Mouse (Mus musculus) liver, embryonic 13.5 days (tissue): ENCODE data around the gene Plpp3. TPM values are rescaled to one million over a fixed set of nuclear protein-coding genes. Genes with fewer than 3 reads are reported as not detected.

Experiments used
- ATAC-seq: fragments of 200-750 bp; cut with Nextera tagmentation; 2 replicates; pipeline ENCODE4 v1.8.0; 2017; ENCODE audit warnings: low read depth, mild to moderate bottlenecking, moderate number of reproducible peaks, moderate library complexity
- DNase-seq: peaks from one replicate; pipeline ENCODE4 v3.0.0; 2022
- H3K27ac ChIP-seq: fragments of 300-500 bp; sonication (generic); 2 replicates; pipeline ENCODE4 v1.5.1; 2015; ENCODE audit warnings: moderate library complexity, mild to moderate bottlenecking, inconsistent platforms
- H3K27me3 ChIP-seq: fragments of 300-500 bp; sonication (generic); 2 replicates; pipeline ENCODE4 v1.6.1; 2015; ENCODE audit warnings: mild to moderate bottlenecking, inconsistent platforms
- H3K36me3 ChIP-seq: fragments of 300-500 bp; sonication (generic); 2 replicates; pipeline ENCODE4 v1.6.1; 2015; ENCODE audit warnings: mild to moderate bottlenecking, inconsistent platforms
- H3K4me1 ChIP-seq: fragments of 300-500 bp; sonication (generic); replicated peaks from 2 replicates; pipeline ENCODE4 v1.6.1; 2015; ENCODE audit warnings: inconsistent platforms
- H3K4me2 ChIP-seq: fragments of 300-500 bp; sonication (generic); 2 replicates; pipeline ENCODE4 v1.6.1; 2015; ENCODE audit warnings: inconsistent platforms, mild to moderate bottlenecking, moderate library complexity
- H3K4me3 ChIP-seq: fragments of 300-500 bp; sonication (generic); replicated peaks from 2 replicates; pipeline ENCODE4 v1.5.1; 2015; ENCODE audit warnings: mild to moderate bottlenecking, inconsistent platforms
- H3K9ac ChIP-seq: fragments of 300-500 bp; sonication (generic); 2 replicates; pipeline ENCODE4 v1.6.1; 2015; ENCODE audit warnings: mild to moderate bottlenecking, inconsistent platforms
- H3K9me3 ChIP-seq: fragments of 300-500 bp; sonication (generic); replicated peaks from 2 replicates; pipeline ENCODE4 v1.6.1; 2016; ENCODE audit warnings: inconsistent platforms
- WGBS: fragments of 180-500 bp; shearing (Covaris S2); methylation state at CpG from one replicate; pipeline ENCODE4 v1.1.7; 2015; ENCODE audit not compliant: insufficient replicate concordance; 5-methylcytosine and 5-hydroxymethylcytosine counted together
- polyA plus RNA-seq: library from polyadenylated mRNA; unstranded; fragments of >200 nt; fragmentation: Nextera tagmentation; extraction: Ambion mirVana; gene quantifications from 2 replicates; pipeline ENCODE4 v1.2.1, GENCODE M21; 2015

Plpp3 gene
- polyA plus RNA-seq, 1 experiment from 2014 or later: 11.7 TPM

- no peaks in the 10 kb centered on the region for H3K27me3 ChIP-seq
- no peak overlapping the region for H3K4me2 ChIP-seq
- H3K9me3 ChIP-seq: no peaks in the 10 kb centered on the region
- no peak overlapping the region for H3K4me3 ChIP-seq
- H3K9ac ChIP-seq: no peak overlapping the region
- H3K27ac ChIP-seq: no peak overlapping the region
- ATAC-seq (no peak), DNase-seq (no peak)
- H3K4me1 ChIP-seq: peaks cover 18% of the 10 kb centered on the region
- WGBS: 68% methylated on average over 6 of the region's 6 CpGs
- H3K36me3 ChIP-seq: no peaks in the 10 kb centered on the region; the same call in 1 of the 2 replicates
Measured at GRCm38 (mm10) chr4:105206102-105206501, 49.0 kb downstream of the Plpp3 start.

DNA sequence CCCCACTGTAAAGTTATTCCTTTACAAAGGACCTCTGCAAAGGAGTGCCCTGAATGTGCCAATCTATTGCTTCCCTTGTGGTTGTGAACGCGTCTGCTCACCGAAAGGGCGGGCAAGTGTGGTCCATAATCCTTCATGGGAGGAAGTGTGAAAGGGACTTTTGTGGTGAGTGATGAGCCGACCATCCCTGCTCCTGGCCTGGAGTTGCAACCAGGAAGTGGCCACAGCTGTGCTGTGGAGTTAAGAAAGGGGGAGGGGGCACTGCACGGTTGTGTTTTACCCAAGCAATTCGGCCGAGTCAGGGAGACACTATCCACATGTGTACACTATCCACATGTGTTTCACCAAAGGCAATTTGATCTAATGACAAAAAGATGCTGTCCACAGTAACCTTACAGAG lies 49.8 kb downstream of the Plpp3 start:
- Histone ChIP-seq H3K36me3 (peaks cover 4% of the 10 kb centered on the region; the same call in 1 of the 2 replicates), H3K27me3 (no peaks in the 10 kb centered on the region), H3K27ac (no peak overlapping the region), H3K4me3 (no peak overlapping the region), H3K4me1 (peaks cover 17% of the 10 kb centered on the region), H3K9me3 (no peaks in the 10 kb centered on the region), H3K9ac (no peak overlapping the region), H3K4me2 (no peak overlapping the region)
- ATAC-seq (no peak), DNase-seq (no peak)
- WGBS: 19% methylated on average over 8 of the region's 8 CpGs

GRCm38 (mm10) chr4:105207641-105208040 lies 50.5 kb downstream of the Plpp3 start:
- peaks cover 8% of the 10 kb centered on the region; the same call in 1 of the 2 replicates for H3K36me3 ChIP-seq
- H3K27ac ChIP-seq: no peak overlapping the region
- DNase-seq (no peak), ATAC-seq (no peak)
- H3K4me3 ChIP-seq: no peak overlapping the region
- no peaks in the 10 kb centered on the region for H3K27me3 ChIP-seq
- H3K4me1 ChIP-seq: peaks cover 13% of the 10 kb centered on the region
- no peak overlapping the region for H3K4me2 ChIP-seq
- no peaks in the 10 kb centered on the region for H3K9me3 ChIP-seq
- H3K9ac ChIP-seq: no peak overlapping the region
- 64% methylated on average over 4 of the region's 4 CpGs for WGBS

GRCm38 (mm10) chr4:105208977-105209376 lies 51.8 kb downstream of the Plpp3 start:
- Histone ChIP-seq H3K4me1 (peaks cover 13% of the 10 kb centered on the region), H3K36me3 (peaks cover 8% of the 10 kb centered on the region; the same call in 1 of the 2 replicates), H3K9me3 (no peaks in the 10 kb centered on the region), H3K27ac (no peak overlapping the region), H3K9ac (no peak overlapping the region), H3K27me3 (no peaks in the 10 kb centered on the region), H3K4me2 (no peak overlapping the region), H3K4me3 (no peak overlapping the region)
- WGBS: 71% methylated on average over 5 of the region's 5 CpGs
- DNase-seq: no peak
- ATAC-seq: no peak

DNA sequence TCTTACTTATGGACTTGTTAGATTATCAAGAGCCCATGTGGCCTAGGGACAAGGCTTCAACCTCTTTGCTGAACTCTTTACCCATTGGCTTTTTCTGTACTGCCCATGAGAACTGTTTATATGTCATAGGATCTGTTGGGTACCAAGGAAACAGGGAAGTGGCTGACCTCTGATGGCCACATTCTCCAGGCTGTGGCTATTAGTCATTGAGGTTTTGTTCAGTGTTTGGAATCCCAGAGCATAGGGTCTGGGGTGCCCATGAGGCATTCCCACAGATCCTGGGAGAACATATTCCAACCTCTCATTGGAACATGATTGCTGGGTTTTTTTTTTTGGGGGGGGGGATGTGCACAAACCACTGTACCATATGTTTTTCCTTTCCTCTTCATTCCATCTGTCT lies 56.2 kb downstream of the Plpp3 start:
- H3K27ac ChIP-seq: no peak overlapping the region
- peaks cover 3% of the 10 kb centered on the region; the same call in 1 of the 2 replicates for H3K4me1 ChIP-seq
- ATAC-seq: no peak

DNA sequence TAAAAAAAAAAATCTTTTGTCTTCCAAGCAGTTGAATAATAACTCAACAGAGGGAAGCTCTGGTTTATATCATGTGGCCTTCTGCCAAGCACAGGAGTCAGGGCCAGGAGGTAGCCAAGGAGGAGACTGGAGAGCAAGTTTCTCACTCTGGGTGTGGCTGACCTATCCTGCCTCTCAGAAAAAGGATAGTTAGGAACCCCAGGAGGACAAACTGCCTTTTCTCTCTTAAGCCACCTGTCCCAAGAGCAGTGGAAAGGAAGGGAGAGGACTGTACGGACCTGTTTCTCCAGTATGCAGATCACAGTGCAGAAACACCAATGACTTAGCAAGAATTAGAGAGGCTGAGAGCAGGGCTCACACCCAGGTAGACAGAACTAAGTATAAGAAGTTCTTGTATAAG lies 57.3 kb downstream of the Plpp3 start:
- H3K27me3 ChIP-seq: no peaks in the 10 kb centered on the region
- no peak for ATAC-seq
- no peak overlapping the region for H3K4me3 ChIP-seq
- peaks cover 8% of the 10 kb centered on the region; the same call in 1 of the 2 replicates for H3K36me3 ChIP-seq
- no peaks in the 10 kb centered on the region for H3K9me3 ChIP-seq
- H3K9ac ChIP-seq: no peak overlapping the region
- peaks cover 3% of the 10 kb centered on the region; the same call in 1 of the 2 replicates for H3K4me1 ChIP-seq
- WGBS: 39% methylated on average over 1 of the region's 1 CpGs
- H3K27ac ChIP-seq: no peak overlapping the region
- DNase-seq: no peak
- no peak overlapping the region for H3K4me2 ChIP-seq

More for the DNA sequence above, 56.2 kb downstream of the Plpp3 start:
- peaks cover 8% of the 10 kb centered on the region; the same call in 1 of the 2 replicates for H3K36me3 ChIP-seq
- H3K27me3 ChIP-seq: no peaks in the 10 kb centered on the region
- no peak overlapping the region for H3K4me3 ChIP-seq
- no peaks in the 10 kb centered on the region for H3K9me3 ChIP-seq
- no peak overlapping the region for H3K4me2 ChIP-seq
- no peak overlapping the region for H3K9ac ChIP-seq
- no peak for DNase-seq

GRCm38 (mm10) chr4:105215726-105216410 lies 58.7 kb downstream of the Plpp3 start:
- peaks cover 12% of the 10 kb centered on the region; the same call in 1 of the 2 replicates for H3K36me3 ChIP-seq
- H3K27me3 ChIP-seq: no peaks in the 10 kb centered on the region
- 0 out of 2 replicates have a peak, but pooled peaks have one; percentile 45 for ATAC-seq
- peaks cover 3% of the 10 kb centered on the region; the same call in 1 of the 2 replicates for H3K4me1 ChIP-seq
- WGBS: 47% methylated on average over 12 of the region's 12 CpGs
- DNase-seq: no peak
- no peak overlapping the region for H3K4me2 ChIP-seq
- H3K9me3 ChIP-seq: no peaks in the 10 kb centered on the region
- H3K27ac ChIP-seq: no peak overlapping the region
- H3K4me3 ChIP-seq: no peak overlapping the region
- no peak overlapping the region for H3K9ac ChIP-seq

DNA sequence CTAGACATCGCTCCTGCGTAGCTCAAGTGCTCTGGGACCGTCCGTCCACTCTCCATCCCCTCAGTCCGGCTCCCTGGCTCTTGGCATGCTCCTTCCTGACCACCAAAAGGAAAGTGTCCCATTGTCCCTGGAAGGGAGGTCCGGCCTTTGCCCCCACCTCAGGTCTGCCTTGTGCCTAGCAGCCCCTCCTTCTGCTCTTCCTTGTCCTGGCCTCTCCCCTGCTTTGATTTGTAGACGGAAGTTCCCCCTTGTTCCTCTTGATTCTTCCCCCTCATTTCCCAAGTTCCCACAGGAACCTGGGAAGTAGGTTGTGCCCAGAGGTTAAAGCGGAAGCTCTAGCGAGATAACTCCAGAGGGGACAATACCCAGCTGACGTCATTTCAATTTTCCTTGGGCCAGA lies 61.1 kb downstream of the Plpp3 start:
- ATAC-seq (0 out of 2 replicates have a peak, but pooled peaks have one; percentile 18), DNase-seq (no peak)
- Histone ChIP-seq H3K4me2 (no peak overlapping the region), H3K9ac (no peak overlapping the region), H3K36me3 (peaks cover 12% of the 10 kb centered on the region), H3K4me1 (peaks cover 3% of the 10 kb centered on the region; the same call in 1 of the 2 replicates), H3K4me3 (no peak overlapping the region), H3K9me3 (no peaks in the 10 kb centered on the region), H3K27ac (no peak overlapping the region), H3K27me3 (no peaks in the 10 kb centered on the region)
- 38% methylated on average over 10 of the region's 10 CpGs for WGBS

- no peaks in the 10 kb centered on the region for H3K9me3 ChIP-seq
- H3K9ac ChIP-seq: no peak overlapping the region
- peaks cover 12% of the 10 kb centered on the region for H3K36me3 ChIP-seq
- no peak for ATAC-seq
- H3K4me2 ChIP-seq: no peak overlapping the region
- no peak for DNase-seq
- H3K4me3 ChIP-seq: no peak overlapping the region
- WGBS: 82% methylated on average over 13 of the region's 13 CpGs
- peaks cover 6% of the 10 kb centered on the region; the same call in 1 of the 2 replicates for H3K4me1 ChIP-seq
- no peak overlapping the region for H3K27ac ChIP-seq
- H3K27me3 ChIP-seq: no peaks in the 10 kb centered on the region
Measured at GRCm38 (mm10) chr4:105219316-105219715, 62.2 kb downstream of the Plpp3 start.

DNA sequence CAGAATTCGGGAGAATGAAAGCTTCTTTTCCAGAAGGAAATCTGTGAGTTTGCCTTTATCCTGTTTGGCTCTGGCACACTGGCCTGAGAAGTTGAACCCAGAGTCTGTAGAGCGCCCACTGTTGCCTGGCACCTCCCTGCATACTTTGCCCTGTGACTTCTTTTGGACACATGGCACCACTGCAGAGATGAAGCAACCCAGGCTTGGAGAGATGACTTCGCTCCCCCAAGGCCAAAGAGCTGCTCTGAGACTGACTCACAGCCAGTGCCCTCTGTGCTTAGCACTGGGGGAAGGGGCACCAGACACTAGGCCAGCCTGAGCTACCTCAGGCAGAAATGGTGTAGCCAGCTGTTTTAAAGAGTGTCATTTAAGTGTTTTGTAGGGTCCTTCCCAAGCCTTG lies 63.7 kb downstream of the Plpp3 start:
- ATAC-seq: no peak
- 62% methylated on average over 3 of the region's 3 CpGs for WGBS
- H3K27me3 ChIP-seq: no peaks in the 10 kb centered on the region
- no peak overlapping the region for H3K9ac ChIP-seq
- no peak for DNase-seq
- H3K9me3 ChIP-seq: no peaks in the 10 kb centered on the region
- H3K27ac ChIP-seq: no peak overlapping the region
- H3K4me1 ChIP-seq: peaks cover 14% of the 10 kb centered on the region; the same call in 1 of the 2 replicates
- H3K4me2 ChIP-seq: no peak overlapping the region
- peaks cover 12% of the 10 kb centered on the region for H3K36me3 ChIP-seq
- no peak overlapping the region for H3K4me3 ChIP-seq

DNA sequence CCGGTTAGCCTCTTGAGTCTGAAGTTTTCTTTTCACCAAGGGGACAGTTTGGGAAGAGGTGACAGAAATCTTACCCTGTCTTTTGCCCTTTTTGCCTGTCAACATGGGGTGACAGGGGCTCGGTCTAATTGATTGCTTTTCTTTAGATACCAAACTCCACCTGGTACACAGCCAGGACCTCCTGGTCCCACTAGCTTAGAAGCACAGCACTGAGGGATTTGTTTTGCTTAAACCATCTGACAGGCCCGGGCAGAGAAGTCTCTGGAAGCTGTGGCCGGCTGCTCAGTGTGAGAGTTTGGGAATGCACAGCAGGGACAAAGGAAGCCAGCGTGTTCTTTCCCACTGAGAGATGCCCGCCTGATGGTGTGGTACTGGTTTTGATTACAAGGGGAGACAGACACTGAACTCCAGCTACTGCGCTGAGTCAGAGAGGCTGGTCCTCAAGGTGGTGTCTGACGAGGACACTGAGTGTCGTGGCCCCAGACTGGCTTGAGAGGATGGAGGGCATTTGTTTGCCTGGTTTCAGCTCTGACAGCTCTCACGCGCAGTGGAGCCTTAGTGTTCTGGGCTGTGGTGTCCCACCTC lies 64.2 kb downstream of the Plpp3 start:
- no peak overlapping the region for H3K4me3 ChIP-seq
- DNase-seq: no peak
- no peaks in the 10 kb centered on the region for H3K27me3 ChIP-seq
- H3K9me3 ChIP-seq: no peaks in the 10 kb centered on the region
- H3K36me3 ChIP-seq: peaks cover 12% of the 10 kb centered on the region
- WGBS: 67% methylated on average over 11 of the region's 11 CpGs
- H3K4me1 ChIP-seq: peaks cover 16% of the 10 kb centered on the region; the same call in 1 of the 2 replicates
- H3K9ac ChIP-seq: no peak overlapping the region
- no peak overlapping the region for H3K27ac ChIP-seq
- H3K4me2 ChIP-seq: no peak overlapping the region
- ATAC-seq: no peak
